ENCODE assay signal across 18 mouse cellular contexts in genomic region chr4:13461067-13461466, GRCm38 (mm10).
DNase-seq lines count a peak whose midpoint lies in the region; ATAC-seq and TF ChIP-seq lines count a peak whose summit lies in the region.
"Had no signal": no experiment of that assay in that cellular context is flagged by ENCODE, and none has a peak within 500 bp of the region (broad histone marks: within the 10 kb centered on the region; RNA-seq: fewer than 3 reads in every experiment).

No protein-coding gene starts in this region.

- no peaks in the 10 kb centered on the region for H3K27me3 ChIP-seq in forebrain, embryonic 13.5 days
- H3K27me3 ChIP-seq in hindbrain, embryonic 16.5 days (replicated peaks; ENCODE audit: control insufficient read depth, insufficient read depth, low read length), result no peaks in the 10 kb centered on the region
- H3K27me3 ChIP-seq in midbrain, postnatal 0 days (ENCODE audit: insufficient read depth, low read length), result no peaks in the 10 kb centered on the region
- H3K27me3 ChIP-seq: CH12.LX; embryonic facial prominence, embryonic 12.5 days; heart, embryonic 15.5 days; limb, embryonic 12.5 days had no signal

- no peak for TF ChIP-seq CTCF in midbrain, postnatal 0 days (IDR thresholded peaks at IDR 0.05)

- H3K9me3 ChIP-seq in forebrain, embryonic 13.5 days (replicated peaks), result no peaks in the 10 kb centered on the region
- no peaks in the 10 kb centered on the region for H3K9me3 ChIP-seq in hindbrain, embryonic 16.5 days (ENCODE audit: control insufficient read depth, low read length)
- no peaks in the 10 kb centered on the region for H3K9me3 ChIP-seq in midbrain, postnatal 0 days (ENCODE audit: low read length)
- H3K9me3 ChIP-seq: embryonic facial prominence, embryonic 12.5 days; heart, embryonic 15.5 days; limb, embryonic 12.5 days had no signal

- no peak overlapping the region for H3K4me3 ChIP-seq in forebrain, embryonic 13.5 days
- H3K4me3 ChIP-seq in hindbrain, embryonic 16.5 days (ENCODE audit: low read length), result no peak overlapping the region
- no peak overlapping the region for H3K4me3 ChIP-seq in midbrain, postnatal 0 days (ENCODE audit: low read depth, low read length)
- H3K4me3 ChIP-seq: embryonic facial prominence, embryonic 12.5 days; heart, embryonic 15.5 days; limb, embryonic 12.5 days had no signal

- H3K4me1 ChIP-seq in forebrain, embryonic 13.5 days, result peaks cover 21% of the 10 kb centered on the region
- no peaks in the 10 kb centered on the region for H3K4me1 ChIP-seq in hindbrain, embryonic 16.5 days (ENCODE audit: control insufficient read depth, insufficient read depth, low read depth, low read length)
- no peaks in the 10 kb centered on the region for H3K4me1 ChIP-seq in midbrain, postnatal 0 days (ENCODE audit: insufficient read depth, low read length)
- H3K4me1 ChIP-seq: heart, embryonic 15.5 days had no signal

- ATAC-seq in forebrain, embryonic 13.5 days, result peak; percentile 65; the same call in 1 of the 2 replicates
- ATAC-seq in hindbrain, embryonic 16.5 days, result 0 out of 2 replicates have a peak, but pooled peaks have one; percentile 56
- no peak for ATAC-seq in midbrain, postnatal 0 days (ENCODE audit: low FRiP score)
- ATAC-seq: activated CD4-positive, CD25-positive, alpha-beta regulatory T cell, adult 4 months; inflammation-experienced regulatory T-cells, adult 6 months; liver, postnatal 0 days had no signal

- no peaks in the 10 kb centered on the region for H3K36me3 ChIP-seq in forebrain, embryonic 13.5 days (ENCODE audit: poor library complexity, severe bottlenecking)
- H3K36me3 ChIP-seq in hindbrain, embryonic 16.5 days (ENCODE audit: control insufficient read depth, insufficient read depth, low read length), result no peaks in the 10 kb centered on the region
- no peaks in the 10 kb centered on the region for H3K36me3 ChIP-seq in midbrain, postnatal 0 days (ENCODE audit: insufficient read depth, low read length)
- H3K36me3 ChIP-seq: embryonic facial prominence, embryonic 12.5 days; heart, embryonic 15.5 days; limb, embryonic 12.5 days had no signal

- H3K9ac ChIP-seq in forebrain, embryonic 13.5 days, result no peak overlapping the region
- no peak overlapping the region for H3K9ac ChIP-seq in hindbrain, embryonic 16.5 days (ENCODE audit: low read depth, low read length)
- H3K9ac ChIP-seq in midbrain, postnatal 0 days (replicated peaks; ENCODE audit: low read length, poor library complexity, severe bottlenecking), result no peak overlapping the region
- H3K9ac ChIP-seq: embryonic facial prominence, embryonic 12.5 days; heart, embryonic 15.5 days; limb, embryonic 12.5 days; liver, postnatal 0 days had no signal

- H3K27ac ChIP-seq in forebrain, embryonic 13.5 days, result peak overlapping the region; percentile 33; the same call in 1 of the 2 replicates
- no peak overlapping the region for H3K27ac ChIP-seq in hindbrain, embryonic 16.5 days (ENCODE audit: low read depth, low read length)
- no peak overlapping the region for H3K27ac ChIP-seq in midbrain, postnatal 0 days (ENCODE audit: low read depth, low read length)
- H3K27ac ChIP-seq: embryonic facial prominence, embryonic 12.5 days; heart, embryonic 15.5 days; kidney, postnatal 0 days; limb, embryonic 12.5 days; macrophage had no signal

- H3K4me2 ChIP-seq in forebrain, embryonic 13.5 days, result no peak overlapping the region
- no peak overlapping the region for H3K4me2 ChIP-seq in hindbrain, embryonic 16.5 days (ENCODE audit: low read length)
- H3K4me2 ChIP-seq in midbrain, postnatal 0 days (ENCODE audit: low read depth, low read length, poor library complexity, severe bottlenecking), result no peak overlapping the region
- H3K4me2 ChIP-seq: embryonic facial prominence, embryonic 12.5 days; heart, embryonic 15.5 days; limb, embryonic 12.5 days had no signal

- peak; percentile 54 for DNase-seq in embryo, embryonic 10 days (ENCODE audit: low spot score)
- no peak for DNase-seq in embryo, embryonic 9.5 days (ENCODE audit: extremely low spot score)
- DNase-seq in midbrain, postnatal 0 days (ENCODE audit: low spot score), result peak; percentile 18
- DNase-seq in ovary, adult 18-20 months (ENCODE audit: low spot score), result no peak
- no peak for DNase-seq in cerebellum, postnatal 14 days
- DNase-seq in thymus, postnatal 0 days (ENCODE audit: low spot score), result no peak
- DNase-seq: cerebellum, adult 2 months; liver, postnatal 0 days had no signal

- 15% methylated on average over 3 of the region's 3 CpGs for WGBS in forebrain, embryonic 13.5 days
- 21% methylated on average over 3 of the region's 3 CpGs for WGBS in hindbrain, embryonic 16.5 days
- 18% methylated on average over 3 of the region's 3 CpGs for WGBS in midbrain, postnatal 0 days

Comparison
In these comparisons a context has a peak if more than half of its experiments do, and no peak if none do; other contexts are left out.
1. DNase-seq: peak in embryo, embryonic 10 days (single experiment) and midbrain, postnatal 0 days (single experiment); none in embryo, embryonic 9.5 days (single experiment), ovary, adult 18-20 months (single experiment), cerebellum, postnatal 14 days (0 of 2) and thymus, postnatal 0 days (single experiment).